Mouse (Mus musculus) adrenal gland, adult (tissue): ENCODE measurements around the gene Tmbim6.
"Not testable (repeated sequence)": the region's sequence is repeated elsewhere in the genome, so short reads cannot be mapped to it uniquely, and the experiment has no call there.

Source experiments
- DNase-seq, 2 experiments: peaks; one replicate each; pipeline ENCODE4 v3.0.0; 2022 to 2023; ENCODE audit warnings: low spot score in 1 of 2; ENCODE audit not compliant: inconsistent age in 2 of 2

Tmbim6 gene

DNA sequence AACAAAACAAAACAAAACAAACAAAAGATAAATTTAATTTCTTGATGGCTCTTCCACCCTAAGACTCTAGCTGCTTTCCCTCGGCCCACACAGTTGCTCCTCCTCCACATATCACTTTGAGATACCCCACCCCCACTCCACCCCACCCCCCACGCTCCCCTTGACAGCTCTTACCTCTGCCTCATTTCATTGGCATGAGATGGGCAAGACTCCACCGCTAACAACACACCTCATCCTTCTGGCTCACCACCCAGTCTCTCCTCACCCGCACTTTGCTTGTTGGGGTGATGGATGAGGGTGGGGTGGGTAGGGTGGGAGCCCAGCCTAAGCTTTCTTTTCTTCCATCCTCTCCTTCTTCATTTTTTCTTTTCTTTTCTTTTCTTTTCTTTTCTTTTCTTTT lies 24.3 kb downstream of the Tmbim6 start:
- DNase-seq: no peak

DNA sequence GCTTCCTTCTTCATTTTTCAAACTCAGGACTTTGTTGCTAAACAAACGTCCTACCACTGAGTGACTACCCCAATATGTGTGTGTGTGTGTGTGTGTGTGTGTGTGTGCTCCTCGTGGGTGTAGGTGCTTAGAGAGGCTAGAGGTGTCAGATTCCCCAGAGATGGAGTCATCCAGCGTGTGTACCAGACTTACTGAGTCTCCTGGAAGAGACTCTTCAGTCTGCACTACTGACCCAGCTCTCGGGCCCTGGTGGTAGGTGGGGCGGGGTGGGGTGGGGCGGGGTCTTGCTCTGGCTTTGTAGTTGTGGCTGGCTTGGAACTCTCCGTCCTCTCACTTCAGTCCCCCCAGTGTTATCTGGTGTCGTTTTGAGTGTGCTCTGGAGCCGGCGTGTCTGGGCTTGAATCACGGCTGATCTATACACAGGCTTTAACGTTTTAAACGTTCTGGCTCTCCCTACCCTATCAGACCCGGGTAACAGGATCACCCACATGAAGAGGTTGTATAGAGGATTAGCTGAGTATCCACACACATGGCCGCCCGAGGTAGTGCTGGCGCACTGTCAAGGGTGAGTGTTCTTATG lies 25.1 kb downstream of the Tmbim6 start:
- no peak for DNase-seq

DNA sequence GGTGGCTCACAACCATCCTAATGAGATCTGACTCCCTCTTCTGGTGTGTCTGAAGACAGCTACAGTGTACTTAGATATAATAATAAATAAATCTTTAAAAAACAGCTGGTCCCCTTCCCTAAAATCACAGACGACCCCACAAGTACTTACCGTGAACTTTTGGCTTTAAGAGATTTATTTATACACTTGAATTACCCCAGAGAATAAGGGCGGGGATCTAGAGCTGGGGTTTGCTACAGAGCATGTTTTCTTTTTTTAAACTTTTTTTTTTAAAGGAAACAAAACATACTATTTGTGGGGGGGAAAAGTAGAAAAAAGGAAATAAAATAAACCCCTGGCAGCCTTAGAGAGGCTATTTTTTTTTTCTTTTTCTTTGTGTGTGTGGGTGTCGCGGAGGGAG lies 27.4 kb downstream of the Tmbim6 start:
- no peak for DNase-seq

DNA sequence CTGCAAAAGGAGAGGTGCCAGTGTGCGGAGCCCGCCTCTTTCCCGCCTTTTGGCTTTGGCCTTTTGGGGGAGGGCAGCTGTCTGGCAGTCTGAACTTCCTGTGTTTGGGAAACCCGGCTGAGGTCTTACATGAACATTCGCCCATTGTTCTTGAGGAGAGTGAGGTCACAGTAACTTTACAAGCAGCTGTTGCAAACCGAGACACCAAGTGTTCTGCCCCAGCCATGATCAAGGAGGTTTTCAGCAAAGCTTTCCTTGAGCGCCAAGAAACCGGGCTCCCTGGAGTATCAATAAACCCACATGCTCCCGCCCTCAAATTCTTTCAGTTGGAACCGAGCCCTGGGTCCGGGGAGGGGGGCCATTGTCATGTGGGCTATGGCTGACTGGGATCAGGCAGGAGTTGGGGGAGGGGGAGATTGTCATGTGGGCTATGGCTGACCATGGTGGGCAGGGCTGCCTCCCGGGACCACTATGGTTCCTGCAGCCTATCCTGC lies 27.9 kb downstream of the Tmbim6 start:
- peak; percentile 56 to 85 for DNase-seq

DNA sequence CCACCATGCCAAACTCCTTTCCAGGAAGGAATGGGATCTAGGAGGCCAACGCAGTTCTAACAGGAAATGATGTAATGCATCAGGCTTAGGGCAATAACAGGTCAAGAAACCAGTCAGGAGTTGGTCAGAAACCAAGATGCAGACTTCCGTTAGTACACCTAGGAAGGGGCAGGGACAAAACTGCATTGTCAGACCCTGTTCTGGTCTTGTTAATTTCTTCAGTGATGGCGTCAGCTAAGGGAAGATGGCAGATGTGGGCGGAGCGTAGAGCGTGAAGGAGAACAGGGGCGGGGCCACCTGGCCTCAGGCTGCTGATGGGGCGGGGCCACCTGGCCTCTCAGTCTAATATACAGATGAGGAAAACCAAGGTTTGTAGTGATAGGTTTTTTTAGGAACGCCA lies 28.5 kb downstream of the Tmbim6 start:
- DNase-seq: peak in 1 of 2 experiments; percentile 69

DNA sequence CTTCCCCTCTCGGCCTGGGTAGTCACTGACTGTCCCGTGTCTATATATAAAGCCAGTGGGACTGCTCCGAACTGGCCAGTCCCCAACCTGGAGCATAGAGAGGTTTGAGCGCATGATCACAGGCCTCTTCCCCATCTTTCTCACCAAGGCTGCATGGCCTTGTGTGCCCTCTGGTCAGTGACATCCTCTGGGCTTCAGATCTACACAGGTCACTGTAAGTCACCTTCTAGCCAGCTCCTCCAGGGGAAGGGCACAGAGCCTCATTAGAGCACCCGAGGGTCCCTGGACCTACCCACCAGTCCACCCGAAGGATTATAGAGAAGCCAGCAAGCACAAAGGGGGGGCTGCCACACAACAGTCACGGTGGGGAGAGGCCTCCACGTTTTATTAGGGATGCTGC lies 29.0 kb downstream of the Tmbim6 start:
- DNase-seq: no peak

DNA sequence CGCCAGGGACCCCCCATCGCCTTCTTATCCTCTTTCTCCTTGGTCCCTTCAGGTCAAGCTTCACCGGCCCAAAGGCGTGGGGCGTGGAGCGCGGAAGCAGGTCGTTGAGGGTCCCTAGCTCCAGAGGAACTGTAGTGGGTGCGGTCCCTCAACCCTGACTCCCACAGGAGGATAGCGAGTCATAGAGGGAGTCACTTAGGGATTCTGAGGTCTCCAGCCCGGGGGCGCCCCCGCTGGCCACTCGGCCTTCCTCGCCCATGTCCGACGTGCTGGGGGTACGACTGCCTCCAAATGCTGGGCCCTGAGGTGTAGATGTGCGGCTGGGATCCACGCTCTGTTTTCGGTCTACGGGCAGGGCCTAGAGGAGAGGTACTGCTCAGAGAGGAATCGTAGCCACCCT lies 29.9 kb downstream of the Tmbim6 start:
- DNase-seq: no peak

DNA sequence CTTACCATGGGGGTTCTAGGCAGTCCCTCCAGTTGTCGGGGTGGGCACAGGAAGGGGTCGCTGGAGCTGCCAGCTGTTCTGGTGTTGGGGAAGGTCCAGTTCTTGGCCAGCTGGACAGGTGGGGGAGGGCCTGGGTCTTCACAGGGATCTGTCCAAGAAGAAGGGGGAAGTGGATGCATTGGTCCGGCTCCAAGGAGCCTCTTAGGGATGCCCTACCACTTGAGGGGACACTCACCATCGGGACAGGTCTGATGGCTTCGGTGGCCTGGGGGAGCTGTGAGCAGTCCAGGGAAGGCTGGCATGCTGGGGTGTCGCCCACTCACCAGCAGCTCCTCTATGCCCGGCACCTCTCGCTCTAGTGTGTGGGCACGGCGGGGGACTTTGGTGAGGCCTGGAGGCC lies 30.4 kb downstream of the Tmbim6 start:
- DNase-seq: no peak

DNA sequence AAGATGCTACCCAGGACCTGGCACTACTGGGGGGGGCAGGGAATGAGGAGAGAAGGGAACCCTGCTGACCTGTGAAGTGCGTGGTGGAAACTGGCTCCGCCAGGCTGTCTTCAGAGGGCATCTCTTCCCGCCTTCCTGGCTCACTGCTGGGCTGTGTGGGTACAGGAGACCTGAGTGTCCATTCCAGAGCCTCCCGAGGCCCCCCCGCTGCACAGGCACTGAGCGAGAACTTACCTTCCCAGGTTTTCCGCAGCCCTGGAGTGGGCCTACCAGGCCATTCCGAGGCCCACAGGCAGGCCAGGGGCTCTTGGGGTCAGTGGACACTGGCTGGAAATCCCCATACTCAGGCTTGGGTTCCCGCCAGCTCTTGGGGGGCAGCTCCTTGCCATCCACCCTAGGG lies 31.2 kb downstream of the Tmbim6 start:
- no peak for DNase-seq

DNA sequence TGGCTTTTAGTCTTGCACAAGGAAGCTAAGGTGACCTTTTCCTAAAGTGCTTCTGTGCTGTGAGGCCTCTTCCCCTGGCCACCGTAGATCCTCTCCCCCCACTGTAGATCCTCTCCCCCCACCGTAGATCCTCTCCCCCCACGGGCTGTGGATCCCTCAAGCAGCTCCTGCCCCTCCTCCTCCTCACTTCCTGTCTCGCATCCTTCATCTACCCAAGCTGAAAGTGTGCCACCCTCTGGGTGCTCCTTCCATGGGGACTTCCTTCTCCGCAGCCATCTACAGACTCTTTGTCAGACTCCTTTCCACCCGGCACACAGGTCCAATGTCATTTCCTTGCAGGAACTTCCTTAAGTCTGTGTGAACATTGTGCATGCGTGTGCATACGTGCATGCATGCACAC lies 37.7 kb downstream of the Tmbim6 start:
- DNase-seq: peak in 1 of 2 experiments; percentile 65

DNA sequence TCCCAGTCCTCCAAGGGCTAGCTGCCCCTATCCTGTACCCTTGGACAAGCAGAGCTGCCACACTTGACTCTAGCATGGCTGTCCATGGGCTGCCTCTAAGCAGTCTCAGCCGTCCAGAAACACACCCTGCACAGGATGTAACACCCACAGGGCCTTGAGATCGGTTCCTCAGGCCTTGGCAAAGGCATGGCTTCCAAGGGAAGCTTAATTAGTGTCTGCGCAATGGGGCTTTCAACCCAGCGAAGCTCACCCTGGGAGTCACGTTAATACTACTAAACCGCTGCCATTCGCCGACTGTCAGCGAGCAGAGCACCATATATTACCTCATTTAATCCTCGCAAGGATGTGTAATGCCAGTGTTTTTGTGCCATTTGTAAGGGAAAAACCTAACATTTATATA lies 38.4 kb downstream of the Tmbim6 start:
- peak in 1 of 2 experiments; percentile 79 for DNase-seq

DNA sequence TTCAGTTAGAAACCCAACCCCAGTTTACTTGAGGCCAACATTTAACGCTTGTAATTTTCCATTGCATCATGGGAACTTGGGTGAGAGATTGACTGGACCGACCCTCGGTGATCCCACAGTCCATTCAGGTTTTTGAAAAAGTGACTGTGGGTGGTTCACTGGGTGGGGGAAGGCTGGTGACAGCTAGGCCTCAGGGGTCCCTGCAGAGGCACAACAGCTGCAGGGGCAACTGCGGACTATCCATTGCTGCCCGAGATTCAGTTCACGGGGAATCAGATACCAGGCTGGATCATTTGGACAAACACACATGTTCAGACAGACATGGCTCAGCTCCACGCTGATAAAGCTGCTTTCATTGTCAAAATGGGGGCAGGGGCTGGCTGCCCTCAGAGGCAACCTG lies 38.8 kb downstream of the Tmbim6 start:
- DNase-seq: no peak

DNA sequence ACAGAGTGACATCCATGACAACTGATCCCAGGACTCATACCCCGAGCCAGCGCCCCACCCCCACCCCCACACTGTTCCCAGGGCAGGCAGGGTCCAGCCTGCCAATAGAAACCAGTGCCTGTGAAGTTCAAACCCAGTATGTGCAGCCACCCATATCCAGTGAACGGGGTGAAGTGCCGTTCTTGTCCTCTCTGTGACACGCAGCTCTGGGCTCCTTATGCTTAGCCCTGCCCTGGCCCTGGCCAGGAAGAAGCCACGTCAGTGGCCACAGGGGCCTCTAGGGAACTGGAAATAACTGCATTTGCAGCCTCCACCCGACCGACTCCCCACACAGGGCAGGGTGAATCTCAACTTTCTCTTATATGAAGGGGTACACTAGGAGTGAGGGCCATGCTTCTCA lies 39.3 kb downstream of the Tmbim6 start:
- peak in 1 of 2 experiments; percentile 72 for DNase-seq

DNA sequence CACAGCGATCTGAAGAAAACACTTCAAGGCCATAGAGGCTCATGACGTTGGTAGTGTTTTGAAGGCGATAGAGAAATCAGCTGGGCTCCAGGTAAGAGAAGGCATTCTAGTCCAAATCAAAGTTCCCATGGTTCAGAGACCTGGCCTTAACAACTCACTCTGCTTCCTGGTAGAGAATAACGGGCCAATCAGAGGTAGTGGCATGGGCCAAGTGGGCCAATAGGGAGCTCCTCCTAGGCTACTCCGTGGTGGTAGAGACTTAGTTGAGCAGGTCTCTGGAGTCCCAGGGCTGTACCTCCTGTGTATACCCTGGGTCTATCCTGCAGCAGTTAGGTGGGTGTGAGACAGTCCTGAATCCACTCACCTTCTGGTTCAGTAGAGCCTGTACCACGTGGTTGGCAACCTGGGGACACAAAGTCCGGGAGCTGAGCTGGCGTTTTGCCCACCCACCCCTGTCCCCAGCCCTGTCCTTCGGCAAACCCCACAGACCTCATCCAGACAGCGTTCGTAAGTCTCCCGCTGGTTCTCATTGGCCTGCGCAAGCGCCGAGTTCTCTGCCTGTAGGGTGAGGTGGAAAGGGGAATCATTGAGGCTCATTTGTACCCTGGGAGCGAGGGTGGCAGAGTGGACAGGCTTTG lies 40.5 kb downstream of the Tmbim6 start:
- peak in 1 of 2 experiments; percentile 70 for DNase-seq

DNA sequence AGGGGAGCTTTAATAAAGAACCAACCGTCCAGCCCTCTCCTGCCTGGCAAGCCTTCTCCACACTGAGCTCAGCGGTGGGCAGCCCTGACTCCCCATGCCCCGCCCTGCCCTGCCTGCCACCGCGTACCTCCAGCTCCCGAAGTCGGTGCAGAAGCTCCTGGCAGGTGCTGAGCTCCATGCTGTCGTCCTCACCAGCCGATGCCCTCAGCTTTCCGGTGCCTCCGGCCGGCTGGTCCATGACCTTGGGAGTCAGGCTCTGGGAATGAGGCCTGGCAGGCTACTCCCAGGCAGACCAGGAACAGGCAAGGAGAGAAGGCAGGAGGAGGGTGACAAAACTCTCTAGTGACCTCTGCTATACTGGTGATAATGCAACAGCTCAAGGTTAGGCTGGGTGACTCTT lies 41.2 kb downstream of the Tmbim6 start:
- peak; percentile 86 to 92 for DNase-seq

DNA sequence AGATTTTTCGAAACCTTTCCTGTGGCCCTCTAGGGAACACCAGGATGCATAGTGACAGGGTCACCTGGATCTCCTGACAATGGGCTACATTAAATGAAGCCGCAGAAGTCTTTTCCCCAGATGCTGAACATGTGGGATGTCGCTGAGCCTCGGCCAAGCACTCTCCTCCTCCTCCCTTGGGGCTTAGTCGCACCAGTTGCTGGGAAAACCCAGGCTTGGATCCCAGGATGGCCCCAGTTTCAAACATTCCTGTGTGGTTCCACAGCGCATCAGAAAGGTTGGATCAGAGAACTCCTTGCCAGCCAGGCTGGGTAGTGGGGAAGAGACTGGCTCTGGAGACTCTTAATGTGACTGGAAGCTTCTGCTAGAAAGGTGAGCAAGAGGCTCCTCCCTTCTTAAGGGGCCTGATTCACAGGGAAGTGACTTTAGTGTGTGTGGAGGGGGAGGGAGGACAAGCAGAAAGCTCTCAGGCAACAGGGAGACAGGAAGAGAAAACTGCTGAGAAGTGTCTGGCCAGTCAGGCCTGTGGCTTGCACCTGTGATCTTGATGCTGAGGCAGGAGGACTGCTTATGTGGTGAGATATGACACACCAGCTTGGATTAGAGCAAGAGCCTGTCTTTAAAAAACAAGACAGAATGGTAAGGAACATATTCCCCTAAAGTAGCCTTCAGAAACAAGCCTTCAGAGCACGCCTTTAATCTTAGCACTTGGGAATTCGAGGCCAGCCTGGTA lies 46.5 kb downstream of the Tmbim6 start:
- no peak for DNase-seq

DNA sequence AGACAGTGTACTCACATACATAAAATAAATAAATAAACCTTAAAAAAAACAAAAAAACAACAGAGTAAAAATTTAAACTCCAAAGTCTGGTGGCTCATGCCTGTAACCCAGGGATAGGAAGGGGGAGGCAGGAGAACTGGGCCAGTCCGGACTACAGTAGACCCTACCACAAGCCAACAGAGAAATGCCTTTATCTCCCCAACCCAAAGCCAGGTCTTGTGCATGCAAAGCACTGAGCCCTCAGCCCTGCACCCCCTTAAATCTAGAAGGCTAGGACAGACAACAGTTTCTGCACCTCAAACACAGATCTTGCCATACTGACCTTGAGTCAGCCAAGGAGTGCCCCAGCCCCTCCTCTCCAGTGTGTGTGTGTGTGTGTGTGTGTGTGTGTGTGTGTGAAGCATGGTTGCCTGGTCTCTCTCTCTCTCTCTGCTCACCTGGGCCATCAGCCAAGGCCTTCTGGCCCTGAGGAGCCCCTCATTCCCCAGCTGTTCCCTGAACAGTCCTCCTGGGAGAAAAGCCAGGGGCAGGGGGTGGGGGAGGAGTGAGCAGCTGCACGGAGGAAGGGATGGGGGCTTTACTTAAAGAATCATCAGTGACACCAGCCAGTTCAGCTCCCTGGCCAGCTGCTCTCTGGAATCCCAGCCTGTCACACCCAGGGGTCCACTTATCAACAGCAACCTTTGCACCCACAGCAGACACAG lies 47.6 kb downstream of the Tmbim6 start:
- peak in 1 of 2 experiments; percentile 65 for DNase-seq

DNA sequence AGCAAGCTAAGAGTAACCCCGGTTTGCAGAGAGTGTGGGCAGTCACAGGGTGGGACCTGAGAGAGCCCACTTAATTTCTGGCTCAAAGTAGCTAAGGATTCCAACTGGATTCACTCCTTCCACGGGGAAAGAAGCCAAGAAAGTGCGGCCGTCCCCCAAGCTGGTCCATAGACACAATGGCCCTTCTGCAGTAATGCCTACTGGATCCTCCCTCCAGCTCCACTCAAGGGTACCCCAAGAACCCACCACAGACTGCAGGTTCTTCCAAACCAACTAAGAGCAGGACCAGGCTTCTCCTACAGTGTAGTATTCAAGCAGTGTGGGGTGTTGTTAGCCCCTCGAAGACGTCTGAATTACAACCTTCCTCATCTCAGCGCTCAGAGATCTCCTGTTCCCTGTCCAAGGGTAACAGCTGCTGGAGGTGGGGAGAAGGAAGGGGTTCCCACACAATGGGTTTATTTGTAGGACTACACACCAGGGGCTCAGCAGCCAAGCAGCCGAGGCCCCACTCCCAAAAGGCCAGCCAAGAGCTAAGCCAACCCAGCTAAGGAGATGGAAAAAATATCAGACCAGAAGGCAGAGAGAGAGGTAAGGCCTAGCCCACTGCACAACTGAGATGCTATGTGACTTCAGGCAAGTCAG lies 48.3 kb downstream of the Tmbim6 start:
- no peak for DNase-seq

DNA sequence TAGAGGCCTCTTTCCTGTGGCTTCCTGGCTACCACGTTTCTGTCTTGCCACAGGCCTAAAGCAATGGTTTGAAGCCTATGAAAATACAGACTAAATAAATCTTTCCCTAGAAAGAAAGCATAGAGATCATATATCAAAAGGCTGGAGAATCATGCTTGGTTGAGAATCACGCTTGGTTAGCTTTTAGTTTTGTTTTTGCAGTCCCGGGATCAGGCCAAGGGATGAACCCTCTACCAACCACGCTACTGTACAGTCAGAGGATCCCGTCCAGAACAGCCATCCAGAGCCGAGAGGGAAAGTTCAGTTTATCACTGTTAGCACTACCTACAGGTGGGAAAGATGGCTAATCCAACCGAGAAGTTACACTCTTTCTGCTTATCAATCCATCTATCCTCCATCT lies 49.7 kb downstream of the Tmbim6 start:
- peak in 1 of 2 experiments; percentile 52 for DNase-seq

DNA sequence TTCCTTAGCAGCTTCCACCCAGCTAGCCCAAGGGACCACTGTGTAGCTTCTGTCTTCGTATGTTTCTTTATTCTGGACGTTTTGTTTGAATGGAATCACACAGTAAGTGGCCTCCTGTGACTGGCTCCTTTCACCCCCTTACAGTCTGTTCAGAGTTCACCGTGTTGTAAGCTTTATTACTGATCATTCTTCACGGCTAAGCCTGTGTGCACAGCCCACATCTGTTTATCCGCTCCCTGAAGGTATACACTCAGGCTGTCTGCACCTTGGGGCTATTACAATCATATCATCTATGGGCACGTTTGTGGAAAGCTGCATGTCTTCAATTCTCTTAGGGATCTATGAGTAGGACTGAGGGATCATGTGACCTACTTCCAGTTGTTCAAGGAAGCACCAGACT lies 52.9 kb downstream of the Tmbim6 start:
- DNase-seq: no peak

DNA sequence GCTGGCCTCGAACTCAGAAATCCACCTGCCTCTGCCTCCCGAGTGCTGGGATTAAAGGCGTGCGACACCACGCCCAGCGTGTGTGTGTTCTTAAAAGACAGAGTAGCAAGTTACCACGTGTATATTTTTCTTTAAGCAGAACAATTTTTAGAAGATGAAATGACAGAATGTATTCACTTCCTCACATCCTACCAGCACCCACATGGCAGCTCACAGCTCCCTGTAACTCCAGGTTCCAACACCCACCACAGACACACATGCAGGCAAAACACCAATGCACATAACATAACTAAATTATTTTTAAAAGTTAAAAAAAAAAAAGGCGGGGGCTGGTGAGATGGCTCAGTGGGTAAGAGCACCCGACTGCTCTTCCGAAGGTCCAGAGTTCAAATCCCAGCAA lies 53.5 kb downstream of the Tmbim6 start:
- DNase-seq: not testable (repeated sequence)
